Mouse (Mus musculus) gastrocnemius, postnatal 25 days (tissue): Measurements from ENCODE around the gene Prickle3. TPM values are rescaled to one million over a fixed set of nuclear protein-coding genes. Genes with fewer than 3 reads are reported as not detected.

ENCODE experiments used
- DNase-seq: peaks from one replicate; pipeline ENCODE4 v3.0.0; 2022
- long read RNA-seq, 2 experiments: library from polyadenylated mRNA; stranded (forward); transcript quantifications; one replicate each; pipeline ENCODE4 v2.0.0; 2021
- total RNA-seq, 2 experiments: library from RNA; stranded (reverse); gene quantifications; 1 replicate in 1 of 2; 2 replicates in 1 of 2; pipeline ENCODE4 v1.2.3; 2021

Prickle3 gene
- 10 to 100 TPM; 15.4 to 16.4 TPM for total RNA-seq
- long read RNA-seq, experiment 1, transcript Prickle3-201 (9 exons, 2,301 nt) = major isoform, 10 of 27 reads
- long read RNA-seq, experiment 1, partial matches to known transcripts = 1 of 27 reads
- long read RNA-seq, experiment 1, other reads (novel, unspliced or antisense) = 13 of 27 reads
- long read RNA-seq, experiment 2, transcript Prickle3-201 (9 exons, 2,301 nt) = major isoform, 15 of 46 reads
- long read RNA-seq, experiment 2, partial matches to known transcripts = 1 of 46 reads
- long read RNA-seq, experiment 2, other reads (novel, unspliced or antisense) = 28 of 46 reads

DNA sequence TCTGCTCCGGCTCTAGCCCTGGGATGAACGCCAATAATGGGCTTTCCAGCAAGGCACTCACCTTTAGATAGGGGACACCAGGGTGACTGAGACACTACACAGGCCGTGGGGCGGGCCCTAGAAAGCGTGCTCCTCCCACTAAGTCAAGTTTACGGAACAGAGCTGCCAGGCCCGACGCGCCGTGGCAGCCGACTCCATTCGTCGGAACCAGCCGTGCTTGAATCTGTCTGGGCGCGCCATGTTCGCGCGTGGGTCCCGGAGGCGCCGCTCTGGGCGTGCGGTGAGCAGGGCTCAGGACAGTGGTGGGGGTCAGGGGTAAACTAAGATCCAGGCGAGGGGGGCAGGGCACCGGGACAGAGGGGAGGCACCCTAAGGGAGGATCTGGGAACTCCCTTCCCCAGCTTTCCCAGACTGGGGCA, at the start of gene Prickle3:
Gene Prickle3 (plus strand): TSS at position 40 of the 419 bp plus-strand sequence.
- DNase-seq = peak; percentile 68

- DNase-seq = no peak
These were observed 47.0 kb upstream of the Prickle3 start for GRCm38 (mm10) chrX:7610035-7610434.

- no peak for DNase-seq
These were observed 46.4 kb upstream of the Prickle3 start for GRCm38 (mm10) chrX:7610536-7611258.

- DNase-seq = no peak
These were observed 39.0 kb upstream of the Prickle3 start for GRCm38 (mm10) chrX:7617889-7618551.

DNA sequence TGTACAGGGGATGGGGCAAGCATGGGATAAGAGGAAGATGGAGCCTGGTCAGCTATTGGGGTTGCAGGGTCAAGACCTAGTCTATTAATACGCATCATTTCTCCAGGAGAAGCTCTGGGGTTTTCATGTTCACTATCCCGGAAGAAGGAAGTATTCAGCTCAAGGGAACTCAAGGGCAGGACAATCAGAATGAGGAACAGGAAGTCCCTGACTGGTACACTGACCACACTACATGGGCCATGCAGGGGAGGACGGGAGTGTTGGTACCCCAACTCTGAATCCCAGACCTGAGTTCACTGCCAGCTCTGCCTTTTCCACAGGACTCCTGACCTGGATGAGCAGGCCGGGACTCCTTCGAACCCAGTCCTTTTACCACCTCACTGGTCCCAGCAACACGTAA, 24.5 kb upstream of the Prickle3 start:
- DNase-seq = no peak

DNA sequence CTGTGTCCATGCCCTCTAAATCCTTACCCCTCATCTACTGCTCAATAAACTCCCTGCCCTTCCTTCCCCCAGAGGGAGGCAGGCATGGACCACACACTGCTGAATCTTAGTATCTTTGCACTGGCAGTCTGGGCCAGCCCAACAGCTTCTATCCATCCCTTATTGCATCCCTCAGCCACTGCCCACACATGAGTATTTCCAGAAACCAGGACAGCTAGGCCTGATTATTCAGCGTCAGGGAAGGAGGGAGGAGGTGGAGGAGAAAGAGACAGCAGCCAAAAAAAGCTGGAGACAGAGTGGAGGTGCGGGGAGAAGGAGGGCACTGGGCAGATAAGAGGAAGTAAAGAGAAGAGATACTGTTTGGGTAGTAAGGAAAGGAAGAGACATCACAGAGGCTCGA, 22.0 kb upstream of the Prickle3 start:
- DNase-seq = no peak

GRCm38 (mm10) chrX:7638401-7639091, 18.5 kb upstream of the Prickle3 start, which contains the start of gene Syp:
Gene Syp, plus strand, starts transcription at chrX:7638471.
- peak; percentile 59 for DNase-seq

DNA sequence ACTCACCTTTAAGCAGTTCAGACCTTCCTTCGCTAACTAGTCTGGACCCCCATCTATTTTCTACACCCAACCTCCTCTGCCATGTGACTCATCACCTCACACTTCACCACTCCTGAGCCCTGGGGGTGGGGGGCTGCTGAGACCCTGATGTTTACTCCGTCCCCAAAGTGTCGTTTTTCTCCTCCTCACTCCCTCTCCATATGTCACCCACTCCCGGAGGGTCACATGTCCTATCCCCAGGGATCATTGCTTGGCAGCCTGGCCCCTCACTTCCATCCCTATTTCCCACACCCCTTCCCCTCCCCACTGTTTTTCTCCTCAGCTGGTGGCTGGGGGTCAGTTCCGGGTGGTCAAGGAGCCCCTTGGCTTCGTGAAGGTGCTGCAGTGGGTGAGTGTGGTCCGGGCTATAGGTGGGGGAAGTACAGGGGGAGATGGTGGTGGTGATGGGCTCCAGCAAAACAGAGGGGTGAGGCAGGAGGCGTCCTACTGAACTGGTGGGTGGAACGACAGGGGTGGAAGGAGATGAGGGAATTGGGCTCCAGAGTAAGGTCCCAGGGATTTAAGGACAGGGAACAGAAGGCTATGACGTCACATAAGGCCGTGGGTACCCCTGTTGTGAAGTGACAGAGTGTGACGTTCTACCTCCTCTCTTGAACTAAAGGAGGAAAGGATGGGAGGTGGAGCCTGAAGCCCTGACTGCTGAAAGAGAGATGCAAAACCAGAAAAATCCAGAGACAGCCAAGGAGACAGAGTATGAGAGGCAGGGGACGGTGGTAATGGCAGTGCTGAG, 17.3 kb upstream of the Prickle3 start:
- no peak for DNase-seq

DNA sequence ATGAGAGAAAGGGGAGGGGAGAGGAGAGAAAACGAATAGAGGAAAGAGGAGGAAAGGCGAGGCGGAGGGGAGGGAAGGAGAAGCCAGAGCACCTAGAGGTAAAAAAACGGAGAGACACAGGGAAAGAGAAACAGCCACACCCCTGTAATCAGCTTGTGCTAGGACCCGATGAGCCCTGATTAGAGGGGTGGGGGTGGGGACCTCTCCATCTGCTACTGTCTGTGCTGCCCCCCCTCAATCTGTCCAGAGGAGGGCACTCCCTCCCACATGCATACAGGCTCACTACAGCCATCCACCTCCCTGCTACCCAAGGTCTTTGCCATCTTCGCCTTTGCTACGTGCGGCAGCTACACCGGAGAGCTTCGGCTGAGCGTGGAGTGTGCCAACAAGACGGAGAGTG, 16.3 kb upstream of the Prickle3 start:
- no peak for DNase-seq

DNA sequence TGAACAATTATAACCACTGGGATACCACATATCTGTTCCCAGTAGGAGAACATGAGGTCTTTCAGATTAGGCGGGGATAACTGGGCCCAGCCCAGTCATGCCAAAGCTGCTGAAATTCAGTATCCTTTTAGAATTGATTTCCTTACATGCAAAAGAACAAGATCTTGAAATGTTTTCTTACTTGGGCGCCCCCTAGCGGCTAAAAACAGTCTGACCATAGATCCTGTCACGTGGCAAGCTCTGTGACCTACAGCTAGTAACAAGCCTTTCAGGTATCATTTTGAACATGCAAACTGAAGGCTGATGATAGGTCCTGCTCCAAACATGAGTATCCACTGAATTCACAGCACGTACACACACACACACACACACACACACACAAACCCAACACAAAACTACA, 11.7 kb upstream of the Prickle3 start:
- DNase-seq = peak; percentile 28

DNA sequence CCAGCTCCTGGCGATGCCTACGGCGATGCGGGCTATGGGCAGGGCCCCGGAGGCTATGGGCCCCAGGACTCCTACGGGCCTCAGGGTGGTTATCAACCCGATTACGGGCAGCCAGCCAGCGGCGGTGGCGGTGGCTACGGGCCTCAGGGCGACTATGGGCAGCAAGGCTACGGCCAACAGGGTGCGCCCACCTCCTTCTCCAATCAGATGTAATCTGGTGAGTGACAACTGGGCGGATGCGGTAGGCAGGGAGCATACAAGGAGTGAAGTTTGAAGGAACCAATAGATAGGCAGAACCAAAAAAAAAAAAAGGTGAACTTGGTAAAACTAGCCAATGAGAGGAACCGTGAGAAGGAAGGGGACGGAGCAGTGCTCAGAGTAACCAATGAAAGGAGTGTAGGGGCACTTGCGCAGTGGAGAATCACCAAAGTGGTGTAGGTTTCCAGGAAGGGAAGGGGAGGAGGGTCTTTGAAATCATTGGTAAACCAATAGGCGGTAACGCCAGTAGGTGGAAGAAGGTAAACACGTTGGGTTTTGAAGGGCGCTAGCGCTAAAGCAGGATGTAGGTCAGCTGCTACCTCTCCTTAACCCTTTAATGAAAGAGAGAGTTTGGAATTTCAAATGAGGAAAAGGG, 8.3 kb upstream of the Prickle3 start:
- peak; percentile 84 for DNase-seq

DNA sequence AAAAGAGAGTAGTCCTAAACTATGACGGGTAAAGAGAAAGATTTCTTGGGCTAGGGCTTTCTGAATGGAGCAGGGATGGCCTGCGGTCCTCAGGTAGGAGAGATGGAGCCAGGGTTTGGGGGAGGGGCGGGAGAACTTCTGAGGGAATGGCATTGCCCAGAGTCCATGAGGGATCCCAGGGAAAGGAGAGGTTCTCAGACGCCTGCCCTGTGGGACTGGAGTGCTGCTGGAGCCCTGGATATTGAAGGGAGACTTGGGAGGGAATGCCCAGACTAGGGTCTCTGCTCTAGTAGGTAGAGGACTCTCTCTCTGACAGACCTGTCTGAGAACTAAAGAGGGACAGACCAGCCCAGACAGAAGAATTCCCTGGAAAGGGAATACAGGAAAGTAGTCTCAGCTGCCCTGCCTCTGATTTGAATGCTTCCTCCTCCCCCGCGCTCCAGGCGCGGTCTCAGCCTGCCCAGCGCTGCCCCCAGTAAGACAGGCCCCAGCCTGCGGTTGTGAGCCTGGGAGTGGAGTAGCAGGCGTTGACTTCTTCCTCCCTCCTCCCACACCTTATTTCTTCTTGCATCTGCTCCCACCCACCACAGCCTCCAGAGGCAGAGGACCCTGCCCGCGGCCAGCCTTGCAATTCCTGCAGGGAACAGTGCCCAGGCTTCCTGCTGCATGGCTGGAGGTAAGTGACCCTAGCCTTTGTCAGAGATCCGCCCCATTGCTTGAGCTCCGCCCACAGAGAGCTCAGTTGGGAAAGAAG, 1.1 kb downstream of the Prickle3 start:
- peak; percentile 45 for DNase-seq

GRCm38 (mm10) chrX:7658785-7659589, 1.9 kb downstream of the Prickle3 start:
- DNase-seq = peak; percentile 70

GRCm38 (mm10) chrX:7661086-7661485, 4.0 kb downstream of the Prickle3 start:
- DNase-seq = peak; percentile 67

DNA sequence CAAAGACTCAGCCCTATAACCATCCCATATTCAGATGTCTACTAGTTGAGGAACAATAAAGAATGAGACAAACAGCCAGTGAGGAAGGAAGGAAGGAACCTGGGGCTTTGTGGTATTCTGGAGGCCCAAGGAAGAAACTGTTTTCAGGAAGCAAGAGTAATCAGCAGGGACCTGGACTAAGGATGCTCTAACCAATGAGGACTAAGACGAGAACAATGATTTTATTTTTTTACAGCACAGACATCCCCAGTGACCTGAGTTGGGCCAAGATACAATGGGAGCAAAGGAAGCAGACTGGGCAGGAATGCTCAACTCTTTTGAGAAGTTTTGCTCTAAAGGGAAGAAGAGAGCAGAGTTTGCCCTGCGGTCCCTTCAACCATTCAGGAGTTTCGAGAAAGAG, 5.9 kb downstream of the Prickle3 start:
- no peak for DNase-seq

- DNase-seq = no peak
These were observed 7.7 kb downstream of the Prickle3 start for GRCm38 (mm10) chrX:7664791-7665190.

DNA sequence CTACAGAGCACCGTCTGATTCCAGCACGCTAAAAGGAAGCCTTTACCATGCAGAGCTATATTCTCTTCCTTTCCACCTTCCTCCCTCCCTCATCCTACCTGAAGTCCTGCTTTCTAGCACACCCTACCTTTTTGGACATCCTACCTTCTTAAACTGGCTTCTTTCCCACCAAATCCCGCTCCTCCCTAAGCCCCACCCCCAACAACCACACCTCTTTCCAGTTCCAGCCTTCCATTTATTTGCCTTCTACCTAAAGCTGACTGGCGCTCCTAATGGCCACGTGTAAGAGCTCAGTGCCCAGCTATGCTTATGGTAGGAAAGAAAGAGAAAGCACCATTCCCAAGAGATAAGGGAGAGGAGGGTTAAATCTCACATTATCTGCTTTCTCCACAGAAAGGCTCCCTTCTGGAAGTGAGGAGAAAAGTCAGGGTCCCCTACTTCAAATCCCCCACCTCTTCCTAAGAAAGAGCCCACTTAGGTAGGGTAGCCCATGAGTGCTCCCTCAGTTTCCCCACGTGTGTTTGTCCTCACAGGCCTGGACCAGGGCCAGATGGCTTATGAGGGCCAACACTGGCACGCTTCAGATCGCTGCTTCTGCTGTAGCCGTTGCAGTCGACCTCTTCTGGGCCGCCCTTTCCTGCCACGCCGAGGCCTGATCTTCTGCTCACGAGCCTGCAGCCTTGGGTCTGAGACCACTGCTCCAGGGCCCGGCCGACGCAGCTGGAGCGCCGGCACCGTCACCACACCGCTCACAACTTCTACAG, 8.9 kb downstream of the Prickle3 start:
- no peak for DNase-seq

DNA sequence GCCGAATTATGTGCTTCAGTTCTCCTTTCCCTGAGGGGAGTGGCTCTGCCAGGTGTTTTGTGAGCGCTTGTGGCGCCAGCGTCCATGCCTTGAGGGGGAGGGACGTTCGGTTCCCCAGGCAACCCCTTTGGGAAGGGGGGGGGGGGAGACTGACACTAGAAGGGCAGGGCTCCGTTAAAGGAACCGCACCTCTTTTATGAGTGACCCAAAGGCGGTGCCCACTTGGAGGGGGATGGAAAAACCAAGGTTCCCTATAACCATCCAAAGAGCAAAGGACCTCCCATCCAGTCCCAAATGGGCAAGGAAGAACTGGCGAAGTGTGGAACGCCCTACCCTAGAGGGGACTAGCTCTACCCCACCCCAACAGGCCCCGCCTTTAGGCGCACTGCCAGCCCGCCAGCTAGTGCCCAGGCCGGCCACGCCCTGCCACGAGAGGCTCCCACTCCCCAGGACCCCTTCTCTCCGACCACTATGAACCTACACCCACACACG, 13.4 kb downstream of the Prickle3 start:
- DNase-seq = peak; percentile 75
